Mouse (Mus musculus): ENCODE measurements at regions not wholly inside any gene's neighbourhood (a gene's known extent, or its start where the extent isn't known, plus 50 kb on each side); places are given as distances from the start of the nearest gene placed in this dataset.

- H3K27ac ChIP-seq (ENCODE audit: low read depth, low read length), result no peak overlapping the region
- 62% methylated on average over 4 of the region's 4 CpGs for WGBS
- no peak for ATAC-seq (ENCODE audit: insufficient read depth, low FRiP score, low TSS enrichment)
These were observed 179.8 kb upstream of the Arid2 start for GRCm38 (mm10) chr15:96107503-96107902.

GRCm38 (mm10) chr15:96113091-96113490, 174.2 kb upstream of the Arid2 start:
- Histone ChIP-seq H3K27ac (ENCODE audit: low read depth, low read length) (no peak overlapping the region), H3K4me2 (ENCODE audit: low read depth) (no peak overlapping the region), H3K4me1 (ENCODE audit: control insufficient read depth, insufficient read depth, low read length) (no peaks in the 10 kb centered on the region), H3K4me3 (ENCODE audit: low read depth, low read length) (no peak overlapping the region), H3K36me3 (ENCODE audit: control insufficient read depth, insufficient read depth, low read length) (no peaks in the 10 kb centered on the region), H3K9me3 (ENCODE audit: control insufficient read depth, low read length) (no peaks in the 10 kb centered on the region), H3K9ac (ENCODE audit: low read length) (no peak overlapping the region), H3K27me3 (ENCODE audit: control insufficient read depth, insufficient read depth, low read length) (no peaks in the 10 kb centered on the region)
- DNase-seq (ENCODE audit: low spot score) (no peak), ATAC-seq (ENCODE audit: insufficient read depth, low FRiP score, low TSS enrichment) (no peak)
- 93% methylated on average over 13 of the region's 13 CpGs for WGBS

More at GRCm38 (mm10) chr15:96107503-96107902, 179.8 kb upstream of the Arid2 start:
- H3K4me2 ChIP-seq (ENCODE audit: low read depth), result no peak overlapping the region
- no peak overlapping the region for H3K4me3 ChIP-seq (ENCODE audit: low read depth, low read length)
- H3K36me3 ChIP-seq (ENCODE audit: control insufficient read depth, insufficient read depth, low read length), result no peaks in the 10 kb centered on the region
- DNase-seq (ENCODE audit: low spot score), result no peak
- no peaks in the 10 kb centered on the region for H3K27me3 ChIP-seq (ENCODE audit: control insufficient read depth, insufficient read depth, low read length)
- H3K4me1 ChIP-seq (ENCODE audit: control insufficient read depth, insufficient read depth, low read length), result 0 out of 2 replicates have a peak, but pooled peaks cover 3% of the 10 kb centered on the region
- H3K9me3 ChIP-seq (ENCODE audit: control insufficient read depth, low read length), result no peaks in the 10 kb centered on the region
- no peak overlapping the region for H3K9ac ChIP-seq (ENCODE audit: low read length)

- Histone ChIP-seq H3K4me1 (ENCODE audit: control insufficient read depth, insufficient read depth, low read length) (no peaks in the 10 kb centered on the region), H3K36me3 (ENCODE audit: control insufficient read depth, insufficient read depth, low read length) (no peaks in the 10 kb centered on the region), H3K27ac (ENCODE audit: low read depth, low read length) (no peak overlapping the region), H3K4me2 (ENCODE audit: low read depth) (no peak overlapping the region), H3K9me3 (ENCODE audit: control insufficient read depth, low read length) (no peaks in the 10 kb centered on the region), H3K4me3 (ENCODE audit: low read depth, low read length) (no peak overlapping the region), H3K27me3 (ENCODE audit: control insufficient read depth, insufficient read depth, low read length) (no peaks in the 10 kb centered on the region), H3K9ac (ENCODE audit: low read length) (no peak overlapping the region)
- DNase-seq (ENCODE audit: low spot score), result no peak
- ATAC-seq (ENCODE audit: insufficient read depth, low FRiP score, low TSS enrichment), result no peak
- 73% methylated on average over 9 of the region's 9 CpGs for WGBS
These were observed 172.7 kb upstream of the Arid2 start for GRCm38 (mm10) chr15:96114616-96115015.

GRCm38 (mm10) chr15:96115196-96115595, 172.1 kb upstream of the Arid2 start:
- Histone ChIP-seq H3K4me1 (ENCODE audit: control insufficient read depth, insufficient read depth, low read length) (no peaks in the 10 kb centered on the region), H3K27ac (ENCODE audit: low read depth, low read length) (no peak overlapping the region), H3K36me3 (ENCODE audit: control insufficient read depth, insufficient read depth, low read length) (no peaks in the 10 kb centered on the region), H3K9me3 (ENCODE audit: control insufficient read depth, low read length) (no peaks in the 10 kb centered on the region), H3K4me3 (ENCODE audit: low read depth, low read length) (no peak overlapping the region), H3K27me3 (ENCODE audit: control insufficient read depth, insufficient read depth, low read length) (no peaks in the 10 kb centered on the region), H3K9ac (ENCODE audit: low read length) (no peak overlapping the region), H3K4me2 (ENCODE audit: low read depth) (no peak overlapping the region)
- no peak for DNase-seq (ENCODE audit: low spot score)
- ATAC-seq (ENCODE audit: insufficient read depth, low FRiP score, low TSS enrichment), result no peak
- WGBS, result 59% methylated on average over 10 of the region's 10 CpGs

DNA sequence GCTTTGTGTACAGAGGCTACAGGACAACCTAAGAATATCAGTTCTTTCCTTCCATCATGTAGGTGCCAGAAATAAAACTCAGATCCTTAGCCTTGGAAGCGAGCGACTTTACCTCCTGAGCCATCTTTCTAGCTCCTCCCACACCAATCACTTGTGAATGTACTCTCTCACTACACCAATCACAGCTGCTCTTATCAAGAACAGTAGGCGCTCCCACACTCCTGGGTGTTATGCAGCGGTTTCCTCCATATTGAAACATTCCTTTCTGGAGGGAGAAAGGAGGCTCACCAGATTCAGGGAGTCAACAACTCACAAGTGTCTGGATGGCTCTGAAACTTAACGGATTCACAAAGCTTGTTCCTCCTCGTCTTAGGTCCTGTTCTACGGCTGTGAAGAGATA, 168.1 kb upstream of the Arid2 start:
- Histone ChIP-seq H3K27ac (ENCODE audit: low read depth, low read length) (no peak overlapping the region), H3K27me3 (ENCODE audit: control insufficient read depth, insufficient read depth, low read length) (no peaks in the 10 kb centered on the region), H3K4me1 (ENCODE audit: control insufficient read depth, insufficient read depth, low read length) (no peaks in the 10 kb centered on the region), H3K36me3 (ENCODE audit: control insufficient read depth, insufficient read depth, low read length) (no peaks in the 10 kb centered on the region), H3K4me2 (ENCODE audit: low read depth) (no peak overlapping the region), H3K4me3 (ENCODE audit: low read depth, low read length) (no peak overlapping the region), H3K9ac (ENCODE audit: low read length) (no peak overlapping the region), H3K9me3 (ENCODE audit: control insufficient read depth, low read length) (no peaks in the 10 kb centered on the region)
- DNase-seq (ENCODE audit: low spot score) (no peak), ATAC-seq (ENCODE audit: insufficient read depth, low FRiP score, low TSS enrichment) (no peak)
- WGBS, result 92% methylated on average over 7 of the region's 7 CpGs

GRCm38 (mm10) chr15:96124397-96124796, 162.9 kb upstream of the Arid2 start:
- Histone ChIP-seq H3K27me3 (ENCODE audit: control insufficient read depth, insufficient read depth, low read length) (no peaks in the 10 kb centered on the region), H3K36me3 (ENCODE audit: control insufficient read depth, insufficient read depth, low read length) (no peaks in the 10 kb centered on the region), H3K27ac (ENCODE audit: low read depth, low read length) (no peak overlapping the region), H3K9ac (ENCODE audit: low read length) (no peak overlapping the region), H3K4me1 (ENCODE audit: control insufficient read depth, insufficient read depth, low read length) (no peaks in the 10 kb centered on the region), H3K9me3 (ENCODE audit: control insufficient read depth, low read length) (no peaks in the 10 kb centered on the region), H3K4me2 (ENCODE audit: low read depth) (no peak overlapping the region), H3K4me3 (ENCODE audit: low read depth, low read length) (no peak overlapping the region)
- WGBS, result 87% methylated on average over 6 of the region's 6 CpGs
- no peak for DNase-seq (ENCODE audit: low spot score)
- ATAC-seq (ENCODE audit: insufficient read depth, low FRiP score, low TSS enrichment), result no peak

DNA sequence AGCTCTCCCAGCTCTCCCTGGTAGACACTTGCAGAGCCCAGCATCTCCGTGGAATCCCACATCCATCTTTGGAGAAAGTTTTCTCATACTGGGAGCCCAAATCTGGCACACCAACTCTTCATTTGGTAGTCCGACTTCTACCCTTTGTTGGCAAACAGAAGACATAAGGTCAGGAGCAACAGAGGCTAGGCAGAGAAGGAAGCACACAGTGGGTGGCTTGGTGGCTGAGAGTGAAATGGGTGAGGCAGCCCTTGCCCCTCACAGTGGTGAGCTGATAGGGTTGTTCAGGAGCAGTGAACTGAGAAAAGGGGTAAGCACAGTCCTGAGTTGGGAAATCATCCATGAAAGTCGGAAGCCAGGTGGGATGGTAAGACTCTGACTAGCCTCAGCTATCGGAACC, 157.6 kb upstream of the Arid2 start:
- Histone ChIP-seq H3K4me1 (ENCODE audit: control insufficient read depth, insufficient read depth, low read length) (no peaks in the 10 kb centered on the region), H3K9me3 (ENCODE audit: control insufficient read depth, low read length) (no peaks in the 10 kb centered on the region), H3K36me3 (ENCODE audit: control insufficient read depth, insufficient read depth, low read length) (no peaks in the 10 kb centered on the region), H3K27me3 (ENCODE audit: control insufficient read depth, insufficient read depth, low read length) (no peaks in the 10 kb centered on the region), H3K9ac (ENCODE audit: low read length) (no peak overlapping the region), H3K4me2 (ENCODE audit: low read depth) (no peak overlapping the region), H3K27ac (ENCODE audit: low read depth, low read length) (no peak overlapping the region), H3K4me3 (ENCODE audit: low read depth, low read length) (no peak overlapping the region)
- no peak for DNase-seq (ENCODE audit: low spot score)
- ATAC-seq (ENCODE audit: insufficient read depth, low FRiP score, low TSS enrichment), result no peak
- whole genome bisulfite sequencing, result 87% methylated on average over 4 of the region's 4 CpGs

DNA sequence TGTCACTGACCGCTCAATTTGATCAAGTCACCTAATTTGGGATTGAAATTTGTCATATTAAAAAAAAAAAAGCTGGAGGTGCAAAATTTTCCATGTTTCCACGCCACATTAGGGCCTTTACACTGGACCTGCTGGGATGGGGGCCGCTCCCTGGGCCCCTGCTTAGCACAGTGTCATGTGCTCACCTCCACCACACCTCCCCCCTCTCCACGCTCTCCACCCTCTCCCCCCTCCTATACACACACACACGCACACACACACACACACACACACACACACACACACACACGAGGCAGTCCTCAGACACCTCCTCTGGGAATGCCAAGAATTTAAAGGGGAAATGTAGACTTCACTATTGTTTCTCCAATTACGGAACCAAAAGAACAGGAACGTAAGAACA, 156.8 kb upstream of the Arid2 start:
- 78% methylated on average over 8 of the region's 8 CpGs for WGBS
- H3K27ac ChIP-seq (ENCODE audit: low read depth, low read length), result no peak overlapping the region
- H3K4me2 ChIP-seq (ENCODE audit: low read depth), result no peak overlapping the region
- no peak for DNase-seq (ENCODE audit: low spot score)
- peaks cover 4% of the 10 kb centered on the region; the same call in 1 of the 2 replicates for H3K4me1 ChIP-seq (ENCODE audit: control insufficient read depth, insufficient read depth, low read length)
- H3K9me3 ChIP-seq (ENCODE audit: control insufficient read depth, low read length), result no peaks in the 10 kb centered on the region
- H3K27me3 ChIP-seq (ENCODE audit: control insufficient read depth, insufficient read depth, low read length), result no peaks in the 10 kb centered on the region
- no peak overlapping the region for H3K4me3 ChIP-seq (ENCODE audit: low read depth, low read length)
- H3K9ac ChIP-seq (ENCODE audit: low read length), result no peak overlapping the region
- no peak for ATAC-seq (ENCODE audit: insufficient read depth, low FRiP score, low TSS enrichment)
- H3K36me3 ChIP-seq (ENCODE audit: control insufficient read depth, insufficient read depth, low read length), result no peaks in the 10 kb centered on the region

GRCm38 (mm10) chr15:96131582-96132091, 155.7 kb upstream of the Arid2 start:
- Histone ChIP-seq H3K36me3 (ENCODE audit: control insufficient read depth, insufficient read depth, low read length) (no peaks in the 10 kb centered on the region), H3K4me3 (ENCODE audit: low read depth, low read length) (no peak overlapping the region), H3K4me2 (ENCODE audit: low read depth) (no peak overlapping the region), H3K27ac (ENCODE audit: low read depth, low read length) (no peak overlapping the region), H3K4me1 (ENCODE audit: control insufficient read depth, insufficient read depth, low read length) (peaks cover 4% of the 10 kb centered on the region; the same call in 1 of the 2 replicates), H3K27me3 (ENCODE audit: control insufficient read depth, insufficient read depth, low read length) (no peaks in the 10 kb centered on the region), H3K9me3 (ENCODE audit: control insufficient read depth, low read length) (no peaks in the 10 kb centered on the region), H3K9ac (ENCODE audit: low read length) (no peak overlapping the region)
- no peak for ATAC-seq (ENCODE audit: insufficient read depth, low FRiP score, low TSS enrichment)
- no peak for DNase-seq (ENCODE audit: low spot score)

All from neural tube, embryonic 11.5 days (tissue).